Mouse (Mus musculus) thymus, postnatal 0 days (tissue): ENCODE measurements around the gene Iqck. TPM values are rescaled to one million over a fixed set of nuclear protein-coding genes. Genes with fewer than 3 reads are reported as not detected.

Experiments
- DNase-seq: peaks from one replicate; pipeline ENCODE4 v3.0.0-alpha.2; 2015; ENCODE audit warnings: low spot score
- polyA plus RNA-seq: library from polyadenylated mRNA; unstranded; fragments of >200 nt; fragmentation: Nextera tagmentation; extraction: Ambion mirVana; gene quantifications from 2 replicates; pipeline ENCODE4 v1.2.1, GENCODE M21; 2015

Iqck gene
- polyA plus RNA-seq, 1 experiment from 2014 or later = 1.6 TPM

DNA sequence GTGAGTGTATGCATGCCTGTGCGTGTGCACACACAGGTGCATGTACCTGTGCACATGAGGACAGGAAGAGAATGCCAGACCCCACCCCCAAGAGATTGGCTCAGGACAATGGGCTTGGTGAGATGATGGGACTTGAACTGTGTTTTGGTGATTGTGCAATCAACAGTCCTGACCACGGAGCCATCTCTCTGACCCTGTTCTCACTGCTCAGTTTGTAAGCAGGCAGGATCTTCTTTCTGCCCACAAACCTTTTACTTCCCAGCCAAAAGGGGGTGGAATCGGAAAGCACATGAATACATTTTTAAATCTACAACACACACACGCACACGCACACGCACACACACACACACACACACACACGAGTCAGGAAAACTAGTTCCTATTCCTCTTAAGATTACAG lies 56.0 kb downstream of the Iqck start:
- DNase-seq = no peak

GRCm38 (mm10) chr7:118912049-118912490 lies 56.5 kb downstream of the Iqck start:
- DNase-seq = no peak

DNA sequence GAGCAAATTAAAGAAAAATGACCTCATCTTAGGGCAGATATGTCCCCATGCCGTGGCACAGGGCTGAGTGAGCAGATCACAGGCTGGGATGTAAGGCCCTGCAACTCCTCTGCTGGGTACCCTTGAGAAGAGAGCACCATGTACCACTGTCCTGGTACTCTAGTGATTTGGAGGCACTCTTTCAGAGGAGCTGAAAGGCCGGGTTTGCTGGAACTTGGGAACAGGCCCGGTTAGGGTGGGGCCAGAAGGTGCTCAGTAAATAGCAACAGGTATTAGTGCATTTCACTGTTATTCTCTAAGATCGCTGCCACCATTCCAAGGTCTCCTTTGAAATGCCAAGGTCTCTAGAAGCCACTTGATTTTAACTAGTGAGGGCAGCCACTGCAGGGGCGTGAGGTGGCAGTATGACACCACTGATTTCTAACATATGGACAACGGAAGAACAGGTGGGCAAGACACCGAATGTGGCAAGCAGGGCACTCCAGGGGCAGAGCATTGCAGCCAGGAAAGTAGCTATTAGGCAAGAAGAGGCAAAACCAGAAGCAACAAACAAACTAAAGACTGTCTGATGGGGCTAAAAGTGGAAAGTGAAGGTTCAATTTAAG lies 59.1 kb downstream of the Iqck start:
- no peak for DNase-seq

DNA sequence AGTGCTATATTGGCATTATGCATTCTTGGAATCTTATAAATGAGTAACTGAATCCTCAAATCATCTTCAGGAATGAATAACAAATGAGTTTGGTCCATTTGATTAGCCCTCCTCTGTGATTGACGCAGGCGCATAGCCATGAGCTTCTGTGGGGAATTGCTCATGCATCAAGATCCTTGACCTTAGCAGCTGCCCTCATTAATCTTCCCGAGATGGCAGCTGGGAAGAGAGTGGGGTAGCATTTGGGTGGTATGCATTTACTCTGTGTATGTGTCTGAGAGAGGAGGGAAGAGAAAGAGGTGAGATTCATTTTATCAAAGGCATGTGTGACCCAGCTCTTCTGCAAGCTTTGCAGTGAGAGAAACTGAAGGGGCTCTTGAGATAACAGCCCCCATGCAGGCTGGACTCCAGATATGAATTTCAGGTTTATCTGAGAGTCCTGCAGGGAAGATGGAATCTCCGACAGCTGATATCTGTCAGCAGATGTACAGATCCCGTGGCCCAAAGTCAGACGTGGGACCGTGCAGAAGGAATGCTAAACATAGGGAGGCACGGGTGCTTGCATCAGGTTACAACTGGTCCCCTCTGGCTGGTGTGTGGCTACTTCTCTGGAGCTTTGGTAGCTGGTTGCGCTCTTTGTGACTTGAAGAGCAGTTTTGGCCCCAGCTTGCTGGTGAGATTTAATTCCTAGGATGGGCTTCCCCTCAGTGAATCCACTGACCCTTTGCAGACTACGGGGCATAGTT lies 63.9 kb downstream of the Iqck start:
- no peak for DNase-seq

DNA sequence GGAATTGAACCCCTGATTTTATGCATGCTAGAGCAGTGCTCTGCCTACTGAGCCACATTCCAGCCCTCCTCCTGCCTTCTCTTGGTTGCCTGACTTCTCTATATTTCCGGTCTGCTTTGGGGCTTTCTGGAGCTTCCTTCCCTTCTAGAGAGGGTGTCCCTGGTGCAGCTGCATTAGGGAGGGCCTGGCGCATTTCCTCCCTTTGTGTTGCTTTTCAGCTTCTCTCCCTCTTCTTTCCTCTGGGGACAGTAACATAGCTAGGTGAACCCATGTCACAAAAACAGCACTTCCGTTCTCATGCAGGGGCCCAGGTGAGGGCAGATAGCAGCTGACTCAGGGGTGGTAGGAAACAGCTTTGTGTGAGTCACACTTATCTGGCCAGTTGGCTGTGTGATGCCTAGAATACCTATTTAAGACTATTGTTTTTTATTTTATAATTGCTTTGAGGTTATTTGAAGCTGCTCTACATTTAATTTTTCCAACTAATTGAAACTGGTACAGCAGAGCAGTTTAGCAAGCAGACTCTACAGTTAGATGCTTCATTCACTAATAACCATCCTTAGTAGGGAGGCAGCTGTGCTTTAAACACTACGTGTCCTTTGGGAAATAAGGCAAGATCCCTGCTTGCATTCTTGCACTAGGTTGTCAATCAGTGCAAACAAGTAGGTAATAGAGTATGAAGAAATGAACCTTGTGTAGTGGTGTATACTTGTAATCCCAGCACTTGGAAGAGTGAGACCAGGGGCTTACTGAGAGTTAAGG lies 67.1 kb downstream of the Iqck start:
- DNase-seq = peak; percentile 80

DNA sequence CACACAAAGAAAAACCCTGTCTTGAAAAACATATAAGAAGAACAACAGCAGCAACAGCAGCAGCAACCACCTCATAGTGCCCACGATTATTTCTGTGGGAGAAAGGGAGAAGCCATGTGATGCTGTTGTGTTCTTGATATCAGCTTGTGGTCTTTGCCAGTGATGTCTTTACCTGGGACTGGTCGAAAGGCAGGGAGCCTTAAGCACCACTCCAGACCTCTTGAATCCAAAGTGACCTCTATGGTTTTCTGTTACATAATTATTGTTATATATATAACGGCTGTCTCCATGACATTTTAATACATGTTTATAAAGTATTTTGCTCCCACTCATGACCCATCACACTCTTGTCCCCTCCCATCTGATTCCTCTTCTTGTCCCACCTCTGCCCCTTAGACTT lies 70.0 kb downstream of the Iqck start:
- no peak for DNase-seq

- DNase-seq = no peak
Measured at GRCm38 (mm10) chr7:118926516-118927260, 71.1 kb downstream of the Iqck start.

GRCm38 (mm10) chr7:118927279-118927678 lies 71.7 kb downstream of the Iqck start:
- no peak for DNase-seq

- no peak for DNase-seq
Measured at GRCm38 (mm10) chr7:118928316-118928715, 72.8 kb downstream of the Iqck start.

DNA sequence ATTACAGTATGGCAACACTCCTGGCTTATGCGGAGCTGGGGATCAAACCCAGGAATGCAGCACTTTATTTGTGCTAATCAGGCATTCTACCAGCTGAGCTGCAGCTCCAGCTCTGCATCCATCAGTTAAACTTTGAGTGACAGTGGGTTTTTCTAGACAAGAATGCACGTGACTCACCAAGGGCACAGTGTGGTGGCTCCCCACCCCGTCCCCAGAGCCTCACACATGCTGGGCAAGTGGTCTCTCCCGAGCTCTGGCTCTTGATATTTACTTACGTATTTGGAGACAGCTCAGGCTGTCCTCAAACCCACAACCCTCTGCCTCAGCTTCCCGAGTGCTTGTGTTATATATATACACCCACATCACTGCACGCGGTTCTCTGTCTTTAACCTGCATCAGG lies 73.4 kb downstream of the Iqck start:
- no peak for DNase-seq

- DNase-seq = no peak
Measured at GRCm38 (mm10) chr7:118929601-118930311, 74.2 kb downstream of the Iqck start.

- DNase-seq = no peak
Measured at GRCm38 (mm10) chr7:118931502-118932395, 76.2 kb downstream of the Iqck start.

GRCm38 (mm10) chr7:118935306-118935705 lies 79.8 kb downstream of the Iqck start:
- no peak for DNase-seq

DNA sequence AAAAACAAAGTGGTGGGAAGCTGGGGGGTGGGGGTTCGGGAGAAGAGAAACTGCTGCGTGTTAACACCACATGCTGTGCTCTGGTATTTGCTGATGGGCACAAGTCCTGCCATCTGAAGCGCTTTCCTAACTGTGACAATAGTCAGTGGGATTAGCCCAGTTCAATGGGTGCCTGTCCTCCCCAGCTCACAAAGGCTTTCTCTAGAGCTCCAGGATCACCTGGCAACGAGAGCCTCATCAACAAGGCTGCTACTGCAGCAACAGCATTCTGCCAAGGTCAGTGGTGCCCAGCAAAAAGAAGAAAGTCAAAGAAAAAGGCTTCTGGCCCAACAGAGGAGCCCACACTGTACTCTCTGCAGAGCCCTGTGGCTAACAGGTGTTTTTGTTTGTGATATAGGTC lies 81.3 kb downstream of the Iqck start:
- DNase-seq = no peak

DNA sequence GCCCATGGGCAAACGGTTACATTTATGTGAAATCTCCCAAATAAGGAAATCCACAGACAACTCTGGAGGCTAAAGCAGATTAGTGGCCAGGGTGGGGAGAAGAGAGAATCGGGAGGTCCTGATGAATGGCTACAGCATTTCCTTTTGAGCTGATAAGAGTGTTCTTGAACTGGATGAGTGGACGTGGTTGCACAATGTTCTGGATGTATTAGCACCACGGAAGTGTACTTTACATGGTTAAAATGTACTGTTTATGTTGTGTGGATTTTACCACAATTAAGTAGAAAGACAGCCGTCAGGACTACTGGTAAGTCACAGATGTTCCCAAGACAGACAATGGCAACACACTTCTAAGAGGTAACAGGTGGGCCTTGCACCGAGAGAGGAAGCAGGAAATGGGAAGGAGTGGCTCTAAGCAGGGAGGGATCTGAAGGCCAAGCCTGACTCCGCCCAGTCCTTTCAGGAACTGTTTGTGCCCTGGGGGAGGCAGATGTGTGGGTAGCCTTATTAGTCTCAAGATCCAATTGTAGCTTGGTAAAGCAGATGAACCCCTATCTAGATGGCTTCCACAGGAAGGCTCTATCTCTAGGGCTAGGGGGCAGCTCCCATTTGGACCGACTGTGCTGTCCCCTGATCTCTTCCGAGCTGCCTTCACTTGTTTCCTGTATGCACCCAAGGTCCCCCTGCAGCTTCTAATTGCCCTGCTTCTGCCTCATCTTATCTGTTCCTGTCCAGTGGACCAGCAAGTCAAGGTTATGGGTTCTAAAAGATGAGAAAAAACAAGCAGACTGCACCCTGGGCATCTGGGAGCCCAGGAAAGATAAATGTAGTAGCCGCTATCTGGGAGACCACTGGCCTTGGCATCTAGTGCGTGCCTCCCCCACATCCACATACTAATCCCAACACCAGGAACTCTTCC lies 82.2 kb downstream of the Iqck start:
- peak; percentile 57 for DNase-seq

DNA sequence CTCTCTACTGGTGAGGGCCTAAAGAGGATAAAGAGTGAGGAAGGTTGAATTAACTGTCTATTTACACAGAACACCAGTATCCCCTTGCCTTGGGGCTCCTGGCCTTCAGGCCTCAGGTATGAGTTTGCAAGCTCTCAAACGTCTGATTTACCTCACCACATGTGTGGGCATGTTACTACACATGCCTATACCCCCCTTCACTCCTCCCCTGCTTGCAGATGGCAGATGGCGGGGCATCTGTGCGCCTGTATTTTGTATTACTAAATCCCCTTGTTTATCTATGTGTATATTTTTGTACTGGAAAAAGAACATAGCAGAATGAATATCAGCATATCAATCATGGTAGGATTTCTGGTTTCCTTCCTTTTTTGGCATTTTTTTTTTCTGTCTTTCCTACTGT lies 86.7 kb downstream of the Iqck start:
- DNase-seq = no peak

DNA sequence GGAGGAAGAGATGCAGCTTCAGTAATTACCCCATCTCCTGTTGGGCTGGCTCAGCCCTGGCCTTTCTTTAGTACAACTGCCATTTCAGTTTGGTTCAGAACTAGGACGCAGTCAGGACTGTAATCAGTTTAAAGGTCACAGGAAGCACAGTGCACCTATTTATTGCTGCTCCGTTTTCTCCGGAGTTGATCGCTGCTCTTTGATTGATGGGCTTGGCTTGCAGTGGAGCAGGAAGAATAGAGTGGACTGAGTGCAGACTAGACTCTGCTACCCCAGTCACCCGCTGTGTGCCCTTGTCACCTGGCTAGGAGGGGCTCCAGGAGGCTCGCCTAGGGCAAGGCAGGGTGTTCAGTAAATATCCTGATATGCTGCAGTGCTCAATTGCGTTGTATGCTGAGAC lies 87.6 kb downstream of the Iqck start:
- no peak for DNase-seq

- DNase-seq = no peak
Measured at GRCm38 (mm10) chr7:118944884-118945283, 89.3 kb downstream of the Iqck start.

- no peak for DNase-seq
Measured at GRCm38 (mm10) chr7:118947241-118947640, 91.7 kb downstream of the Iqck start.
